Mouse (Mus musculus): ENCODE measurements around the gene Mecom. TPM values are rescaled to one million over a fixed set of nuclear protein-coding genes. Genes with fewer than 3 reads are reported as not detected.

Gene Mecom
- polyA plus RNA-seq, 1 experiment from 2014 or later = 10.2 TPM

DNA sequence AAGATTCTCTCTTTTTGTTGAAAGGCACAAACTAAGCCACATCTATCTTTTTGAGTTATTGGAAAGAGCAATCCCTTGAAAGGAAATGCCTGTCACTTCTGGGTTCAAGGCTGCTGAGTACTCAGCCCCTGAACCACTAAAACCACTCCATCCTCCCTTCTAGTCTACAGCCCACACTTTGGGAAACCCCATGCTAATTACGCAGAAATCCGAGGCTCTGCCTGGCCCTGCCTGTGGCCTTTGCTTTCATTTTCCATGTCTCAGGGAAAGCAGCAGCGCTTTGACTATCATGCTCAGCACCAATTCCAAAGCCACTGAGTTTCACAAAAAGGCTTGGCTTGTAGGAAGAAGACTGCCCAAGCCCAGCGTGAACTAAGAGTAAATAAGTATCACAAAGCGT, 70.8 kb downstream of the Mecom start:
- no peak overlapping the region for H3K4me2 ChIP-seq (ENCODE audit: low read depth, low read length)
- ATAC-seq = no peak
- WGBS = 70% methylated on average over 5 of the region's 5 CpGs
- H3K4me1 ChIP-seq (ENCODE audit: control insufficient read depth, insufficient read depth, low read length) = no peaks in the 10 kb centered on the region; the same call in 1 of the 2 replicates
- H3K9me3 ChIP-seq (ENCODE audit: control insufficient read depth, low read length) = no peaks in the 10 kb centered on the region
- H3K9ac ChIP-seq (ENCODE audit: low read depth, low read length) = no peak overlapping the region
- no peak overlapping the region for H3K27ac ChIP-seq (ENCODE audit: low read length)
- H3K4me3 ChIP-seq (ENCODE audit: low read length) = no peak overlapping the region
- H3K36me3 ChIP-seq (ENCODE audit: control insufficient read depth, insufficient read depth, low read length) = no peaks in the 10 kb centered on the region
- no peaks in the 10 kb centered on the region for H3K27me3 ChIP-seq (replicated peaks; ENCODE audit: control insufficient read depth, insufficient read depth, low read length)

DNA sequence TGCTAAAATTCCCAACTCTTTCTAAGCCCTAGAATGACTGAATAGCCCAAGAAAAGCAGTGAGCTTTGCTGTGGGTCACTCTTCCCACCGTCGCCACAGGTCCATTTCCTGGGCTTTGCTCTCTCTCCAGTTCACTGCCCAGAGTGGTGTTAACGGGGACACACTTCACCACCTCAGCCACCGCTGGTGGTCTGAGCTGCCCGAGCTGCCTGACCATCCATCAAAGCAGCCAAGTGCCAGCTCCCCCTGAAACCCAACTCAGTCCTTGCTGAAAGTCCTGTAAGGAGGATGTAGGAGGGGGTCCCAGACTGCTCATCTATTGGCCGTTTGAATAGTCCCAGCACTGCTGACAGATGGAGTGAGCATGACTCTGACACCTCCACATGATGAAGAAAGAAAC, 72.2 kb downstream of the Mecom start:
- no peaks in the 10 kb centered on the region; the same call in 1 of the 2 replicates for H3K4me1 ChIP-seq (ENCODE audit: control insufficient read depth, insufficient read depth, low read length)
- WGBS = 52% methylated on average over 6 of the region's 6 CpGs
- no peak overlapping the region for H3K4me2 ChIP-seq (ENCODE audit: low read depth, low read length)
- no peak overlapping the region for H3K27ac ChIP-seq (ENCODE audit: low read length)
- no peaks in the 10 kb centered on the region for H3K9me3 ChIP-seq (ENCODE audit: control insufficient read depth, low read length)
- ATAC-seq = no peak
- no peak overlapping the region for H3K9ac ChIP-seq (ENCODE audit: low read depth, low read length)
- no peak overlapping the region for H3K4me3 ChIP-seq (ENCODE audit: low read length)
- H3K27me3 ChIP-seq (replicated peaks; ENCODE audit: control insufficient read depth, insufficient read depth, low read length) = no peaks in the 10 kb centered on the region
- H3K36me3 ChIP-seq (ENCODE audit: control insufficient read depth, insufficient read depth, low read length) = no peaks in the 10 kb centered on the region

DNA sequence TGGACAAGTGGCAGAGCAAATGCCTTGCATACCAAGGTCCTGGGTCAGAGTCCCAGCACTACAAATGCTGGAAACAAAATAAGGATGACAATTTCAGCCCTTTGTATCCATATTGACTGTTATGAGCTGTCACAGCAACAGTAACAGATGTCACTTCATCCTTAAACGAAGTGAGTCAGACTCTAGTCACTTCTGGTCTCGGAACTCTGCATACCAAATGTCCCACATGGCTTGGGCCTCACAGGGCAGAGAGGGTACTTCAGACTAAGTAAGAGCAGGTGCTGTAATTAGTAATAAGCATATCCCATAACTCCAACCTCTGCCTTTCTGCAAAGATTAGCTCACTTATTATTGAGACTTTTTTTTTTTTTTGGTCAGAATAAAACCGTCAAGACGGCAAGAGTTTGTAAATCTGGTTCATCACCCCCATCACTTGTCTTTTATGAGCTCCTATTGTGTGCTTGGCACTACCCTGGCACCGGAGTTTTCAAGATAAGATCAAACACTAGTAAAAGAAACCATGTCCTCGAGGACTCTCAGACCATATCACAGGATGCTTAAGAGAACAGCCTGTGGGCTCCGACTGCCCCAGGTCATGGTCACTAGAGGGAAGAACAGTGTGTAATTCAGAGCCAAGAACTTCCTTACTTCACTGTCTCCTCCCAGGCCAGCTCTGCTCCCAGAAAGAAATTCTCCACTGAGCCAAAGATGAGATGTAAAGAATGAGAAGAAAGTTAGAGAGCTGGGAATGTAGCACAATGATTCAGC, 79.6 kb downstream of the Mecom start:
- WGBS = 78% methylated on average over 7 of the region's 7 CpGs
- no peaks in the 10 kb centered on the region for H3K4me1 ChIP-seq (ENCODE audit: control insufficient read depth, insufficient read depth, low read length)
- H3K36me3 ChIP-seq (ENCODE audit: control insufficient read depth, insufficient read depth, low read length) = no peaks in the 10 kb centered on the region
- H3K4me2 ChIP-seq (ENCODE audit: low read depth, low read length) = no peak overlapping the region
- H3K27ac ChIP-seq (ENCODE audit: low read length) = no peak overlapping the region
- no peak overlapping the region for H3K9ac ChIP-seq (ENCODE audit: low read depth, low read length)
- ATAC-seq = no peak
- no peak overlapping the region for H3K4me3 ChIP-seq (ENCODE audit: low read length)
- H3K27me3 ChIP-seq (replicated peaks; ENCODE audit: control insufficient read depth, insufficient read depth, low read length) = no peaks in the 10 kb centered on the region
- H3K9me3 ChIP-seq (ENCODE audit: control insufficient read depth, low read length) = no peaks in the 10 kb centered on the region

DNA sequence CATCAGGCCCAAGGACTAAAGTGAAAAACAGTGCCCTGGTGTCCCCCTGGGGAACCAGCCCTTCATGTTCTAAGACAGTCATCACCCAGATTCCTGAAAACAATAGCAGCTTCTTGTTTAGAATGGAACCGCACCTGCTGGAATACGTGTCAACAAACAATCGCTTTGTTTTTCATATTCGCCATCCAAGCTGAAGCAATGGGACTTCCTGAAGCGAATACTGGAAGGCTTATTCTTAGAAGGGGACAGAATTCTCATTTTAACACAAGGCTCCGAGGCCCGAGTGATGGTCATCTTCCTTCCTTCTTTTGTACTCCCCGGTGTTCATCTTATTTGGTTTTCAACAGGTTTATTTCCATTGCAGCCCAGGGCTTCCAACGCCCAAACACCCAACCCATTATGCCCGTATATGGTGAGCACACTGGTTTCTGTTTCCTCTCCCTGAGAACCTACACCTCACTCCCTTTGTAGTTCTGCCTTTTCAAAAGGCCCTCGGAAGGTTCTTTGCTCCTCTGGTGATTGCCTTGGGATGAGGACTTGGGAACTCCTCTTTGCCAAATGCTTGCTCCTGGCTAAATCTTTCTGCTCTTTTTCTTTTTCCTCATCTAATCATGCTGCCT, 81.7 kb downstream of the Mecom start:
- Histone ChIP-seq H3K4me1 (ENCODE audit: control insufficient read depth, insufficient read depth, low read length) (no peaks in the 10 kb centered on the region), H3K27me3 (replicated peaks; ENCODE audit: control insufficient read depth, insufficient read depth, low read length) (no peaks in the 10 kb centered on the region), H3K27ac (ENCODE audit: low read length) (no peak overlapping the region), H3K4me2 (ENCODE audit: low read depth, low read length) (no peak overlapping the region), H3K4me3 (ENCODE audit: low read length) (no peak overlapping the region), H3K9ac (ENCODE audit: low read depth, low read length) (no peak overlapping the region), H3K9me3 (ENCODE audit: control insufficient read depth, low read length) (no peaks in the 10 kb centered on the region), H3K36me3 (ENCODE audit: control insufficient read depth, insufficient read depth, low read length) (no peaks in the 10 kb centered on the region)
- ATAC-seq = no peak
- WGBS = 69% methylated on average over 11 of the region's 11 CpGs

DNA sequence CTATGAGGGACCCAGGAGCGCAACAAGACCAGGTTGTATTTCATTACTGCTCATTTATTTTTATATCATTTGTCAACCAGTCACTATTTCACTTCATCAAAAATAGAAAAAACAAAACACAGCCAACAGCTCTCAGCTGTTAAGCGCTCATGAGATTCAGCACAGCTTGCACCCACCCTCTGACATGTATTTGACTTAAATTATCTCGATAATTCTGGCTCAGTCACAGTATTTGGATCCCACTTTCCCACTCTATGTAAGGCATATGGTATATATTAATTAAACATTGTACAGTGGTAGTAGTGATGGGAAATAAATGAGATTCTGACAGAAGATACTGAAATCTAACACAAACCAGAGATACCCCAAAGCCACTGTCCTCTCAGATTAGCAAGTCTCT, 83.3 kb downstream of the Mecom start:
- Histone ChIP-seq H3K9me3 (ENCODE audit: control insufficient read depth, low read length) (no peaks in the 10 kb centered on the region), H3K4me3 (ENCODE audit: low read length) (no peak overlapping the region), H3K9ac (ENCODE audit: low read depth, low read length) (no peak overlapping the region), H3K4me2 (ENCODE audit: low read depth, low read length) (no peak overlapping the region), H3K4me1 (ENCODE audit: control insufficient read depth, insufficient read depth, low read length) (no peaks in the 10 kb centered on the region), H3K27me3 (replicated peaks; ENCODE audit: control insufficient read depth, insufficient read depth, low read length) (no peaks in the 10 kb centered on the region), H3K36me3 (ENCODE audit: control insufficient read depth, insufficient read depth, low read length) (no peaks in the 10 kb centered on the region), H3K27ac (ENCODE audit: low read length) (no peak overlapping the region)
- WGBS = 93% methylated on average over 3 of the region's 3 CpGs
- no peak for ATAC-seq

DNA sequence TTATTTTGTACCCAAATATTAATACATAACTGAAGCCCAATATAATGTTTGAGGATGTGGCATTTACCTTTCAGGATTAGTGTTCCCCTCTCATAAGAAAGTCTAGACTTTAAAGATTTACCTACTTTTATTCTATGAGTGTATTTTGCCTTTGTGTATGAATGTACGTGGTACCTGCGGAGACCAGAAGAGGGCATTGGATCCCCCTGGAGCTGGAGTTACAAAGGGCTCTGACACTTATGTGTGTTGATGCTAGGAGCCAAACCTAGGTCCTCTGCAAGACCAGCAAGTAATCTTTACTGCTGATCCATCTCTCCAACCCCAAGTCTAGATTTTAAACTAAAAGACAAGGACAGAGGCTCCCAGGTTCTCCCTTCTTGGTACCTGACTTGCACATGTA, 86.0 kb downstream of the Mecom start:
- no peak overlapping the region for H3K4me2 ChIP-seq (ENCODE audit: low read depth, low read length)
- H3K27ac ChIP-seq (ENCODE audit: low read length) = no peak overlapping the region
- WGBS = 92% methylated on average over 2 of the region's 2 CpGs
- no peaks in the 10 kb centered on the region for H3K36me3 ChIP-seq (ENCODE audit: control insufficient read depth, insufficient read depth, low read length)
- H3K9me3 ChIP-seq (ENCODE audit: control insufficient read depth, low read length) = no peaks in the 10 kb centered on the region
- H3K4me3 ChIP-seq (ENCODE audit: low read length) = no peak overlapping the region
- H3K27me3 ChIP-seq (replicated peaks; ENCODE audit: control insufficient read depth, insufficient read depth, low read length) = no peaks in the 10 kb centered on the region
- no peaks in the 10 kb centered on the region for H3K4me1 ChIP-seq (ENCODE audit: control insufficient read depth, insufficient read depth, low read length)
- H3K9ac ChIP-seq (ENCODE audit: low read depth, low read length) = no peak overlapping the region
- no peak for ATAC-seq

DNA sequence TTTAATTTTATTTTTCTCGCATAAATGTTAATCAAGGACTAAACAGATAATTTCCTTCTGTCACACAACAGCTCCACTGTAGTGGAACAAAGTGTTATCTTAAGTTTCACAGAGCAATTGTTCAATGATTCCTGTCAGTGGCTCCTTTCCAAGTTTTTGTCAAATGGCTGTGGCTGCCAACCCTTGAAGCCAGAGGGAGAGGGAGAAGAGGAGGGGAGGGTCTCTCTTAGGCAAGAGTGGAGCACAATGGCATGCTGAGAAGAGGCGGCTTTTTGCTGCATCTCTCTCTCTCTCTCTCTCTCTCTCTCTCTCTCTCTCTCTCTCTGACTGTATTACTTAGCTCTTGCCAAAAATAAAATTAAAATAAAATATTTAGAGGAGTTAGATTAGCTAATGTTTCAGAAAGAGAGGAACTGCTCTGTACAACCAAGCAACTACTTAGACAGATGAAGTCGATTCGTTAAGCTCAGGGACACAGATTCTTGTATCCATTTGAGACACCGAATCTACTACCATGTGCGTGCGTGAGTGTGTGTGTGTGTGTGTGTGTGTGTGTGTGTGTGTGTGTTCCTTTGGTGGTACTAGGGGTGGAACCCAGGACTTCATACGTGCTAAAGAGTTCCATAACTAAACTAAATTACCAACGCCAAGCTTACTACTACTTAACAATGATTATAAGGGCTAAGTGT, 86.8 kb downstream of the Mecom start:
- Histone ChIP-seq H3K27me3 (replicated peaks; ENCODE audit: control insufficient read depth, insufficient read depth, low read length) (no peaks in the 10 kb centered on the region), H3K36me3 (ENCODE audit: control insufficient read depth, insufficient read depth, low read length) (no peaks in the 10 kb centered on the region), H3K9me3 (ENCODE audit: control insufficient read depth, low read length) (no peaks in the 10 kb centered on the region), H3K9ac (ENCODE audit: low read depth, low read length) (no peak overlapping the region), H3K4me3 (ENCODE audit: low read length) (no peak overlapping the region), H3K4me2 (ENCODE audit: low read depth, low read length) (no peak overlapping the region), H3K4me1 (ENCODE audit: control insufficient read depth, insufficient read depth, low read length) (no peaks in the 10 kb centered on the region), H3K27ac (ENCODE audit: low read length) (no peak overlapping the region)
- no peak for ATAC-seq
- WGBS = 78% methylated on average over 9 of the region's 9 CpGs

DNA sequence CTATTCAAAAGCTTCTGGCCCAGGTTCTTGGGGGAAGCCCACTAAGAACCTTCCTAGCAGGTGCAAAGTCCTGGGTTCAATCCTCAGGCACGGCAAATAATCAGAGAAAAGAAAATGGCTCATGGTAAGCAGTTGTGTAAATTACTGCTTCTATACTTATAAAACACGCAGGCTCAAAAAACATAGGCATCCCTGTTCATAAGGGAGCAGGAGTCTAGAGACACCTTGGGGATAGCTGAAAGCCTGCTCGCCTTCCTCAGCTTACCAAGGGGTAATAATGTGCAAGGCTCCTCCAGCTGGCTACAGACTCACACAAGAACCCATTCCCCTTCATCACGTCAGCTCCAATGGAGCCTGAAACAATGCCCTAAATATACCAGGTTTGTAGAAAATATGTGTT, 88.2 kb downstream of the Mecom start:
- no peaks in the 10 kb centered on the region for H3K9me3 ChIP-seq (ENCODE audit: control insufficient read depth, low read length)
- H3K36me3 ChIP-seq (ENCODE audit: control insufficient read depth, insufficient read depth, low read length) = no peaks in the 10 kb centered on the region
- 89% methylated on average over 4 of the region's 4 CpGs for WGBS
- no peak overlapping the region for H3K4me3 ChIP-seq (ENCODE audit: low read length)
- H3K27me3 ChIP-seq (replicated peaks; ENCODE audit: control insufficient read depth, insufficient read depth, low read length) = no peaks in the 10 kb centered on the region
- H3K27ac ChIP-seq (ENCODE audit: low read length) = no peak overlapping the region
- H3K4me2 ChIP-seq (ENCODE audit: low read depth, low read length) = no peak overlapping the region
- no peaks in the 10 kb centered on the region for H3K4me1 ChIP-seq (ENCODE audit: control insufficient read depth, insufficient read depth, low read length)
- no peak overlapping the region for H3K9ac ChIP-seq (ENCODE audit: low read depth, low read length)
- ATAC-seq = no peak

DNA sequence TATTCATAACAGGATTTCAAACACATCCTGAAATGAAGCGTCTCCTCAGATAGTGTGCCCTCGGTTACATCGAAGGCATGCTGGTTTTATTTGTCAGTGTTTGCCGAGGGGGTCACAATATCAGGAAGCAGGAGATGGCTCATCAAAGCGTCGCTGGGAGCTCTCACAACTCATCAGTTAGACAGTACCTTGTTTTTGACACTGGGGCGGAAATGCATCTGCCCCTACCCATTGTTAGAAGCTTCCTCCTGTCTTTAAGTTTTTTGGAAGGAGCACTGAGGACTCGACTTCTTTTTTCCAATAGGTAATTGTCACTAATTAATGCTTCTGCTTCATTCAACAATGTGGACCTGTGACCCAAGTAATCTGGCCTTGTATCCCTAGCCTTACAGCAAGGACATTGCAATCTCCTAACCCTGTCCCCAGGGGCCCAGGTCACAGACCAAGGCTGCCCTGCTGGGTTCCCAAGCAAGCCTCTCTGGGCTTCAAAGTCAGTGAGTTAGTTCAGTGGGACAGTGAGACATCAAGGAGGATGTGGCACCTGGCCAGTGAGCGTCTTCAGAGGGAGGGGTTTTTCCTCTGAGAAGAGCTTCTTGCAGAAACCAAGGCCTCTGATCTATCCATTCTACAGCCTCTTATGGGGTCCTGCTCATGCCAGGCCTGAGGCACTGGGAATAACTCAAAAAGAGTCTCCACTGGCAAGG, 89.7 kb downstream of the Mecom start:
- Histone ChIP-seq H3K27ac (ENCODE audit: low read length) (no peak overlapping the region), H3K9me3 (ENCODE audit: control insufficient read depth, low read length) (no peaks in the 10 kb centered on the region), H3K4me1 (ENCODE audit: control insufficient read depth, insufficient read depth, low read length) (no peaks in the 10 kb centered on the region), H3K4me2 (ENCODE audit: low read depth, low read length) (no peak overlapping the region), H3K36me3 (ENCODE audit: control insufficient read depth, insufficient read depth, low read length) (no peaks in the 10 kb centered on the region), H3K4me3 (ENCODE audit: low read length) (no peak overlapping the region), H3K27me3 (replicated peaks; ENCODE audit: control insufficient read depth, insufficient read depth, low read length) (no peaks in the 10 kb centered on the region), H3K9ac (ENCODE audit: low read depth, low read length) (no peak overlapping the region)
- ATAC-seq = no peak
- WGBS = 51% methylated on average over 9 of the region's 9 CpGs
